Mouse (Mus musculus) MEL (cell line): ENCODE data around the gene Gm20721.

Source experiments
- MAX ChIP-seq: IDR thresholded peaks from 2 replicates; pipeline ENCODE4 v1.6.1; 2011; ENCODE audit warnings: low read length, improper control_type of control experiment
- POLR2A ChIP-seq, 2 experiments: IDR thresholded peaks; 2 replicates each; pipeline ENCODE4 v1.6.1; 2011 to 2012; ENCODE audit warnings: low read length in 2 of 2, mild to moderate bottlenecking in 2 of 2, control low read depth in 1 of 2, improper control_type of control experiment in 1 of 2, low read depth in 1 of 2, moderate library complexity in 1 of 2; ENCODE audit not compliant: control insufficient read depth in 1 of 2, insufficient read depth in 1 of 2, poor library complexity in 1 of 2
- TAL1 ChIP-seq: IDR thresholded peaks from 2 replicates; pipeline ENCODE4 v1.6.1; 2012; ENCODE audit warnings: mild to moderate bottlenecking, inconsistent platforms, low read length, moderate library complexity, mixed read lengths
- USF2 ChIP-seq, 2 experiments: IDR thresholded peaks; 2 replicates each; pipeline ENCODE4 v1.6.1; 2011 to 2012; ENCODE audit warnings: improper control_type of control experiment in 2 of 2, low read length in 2 of 2, borderline replicate concordance in 1 of 2, inconsistent platforms in 1 of 2, low read depth in 1 of 2, mild to moderate bottlenecking in 1 of 2; ENCODE audit not compliant: insufficient read depth in 1 of 2

GRCm38 (mm10) chr2:174325989-174326388 lies 20.5 kb downstream of the Gm20721 start:
- no peak for TF ChIP-seq MAX
- TF ChIP-seq TAL1 = no peak
- no peak for TF ChIP-seq USF2 (IDR thresholded peaks at IDR 0.05; ENCODE audit: borderline replicate concordance in 1 of 2, insufficient read depth in 1 of 2, low read depth in 1 of 2, low read length in 2 of 2)
- TF ChIP-seq POLR2A (IDR thresholded peaks at IDR 0.05; ENCODE audit: control insufficient read depth in 1 of 2, insufficient read depth in 1 of 2, low read depth in 1 of 2, low read length in 2 of 2, poor library complexity in 1 of 2) = no peak
